Mouse (Mus musculus) testis, adult 2 months (tissue): Measurements from ENCODE around the gene Lsm11.

Source experiments
- CTCF ChIP-seq: fragments of 200-500 bp; IDR thresholded peaks from 2 replicates; pipeline ENCODE4 v1.5.1; 2012; ENCODE audit warnings: low read depth, mild to moderate bottlenecking, inconsistent platforms, low read length, moderate library complexity; ENCODE audit not compliant: control insufficient read depth, insufficient read depth, insufficient replicate concordance
- POLR2A ChIP-seq: fragments of 200-500 bp; IDR thresholded peaks from 2 replicates; pipeline ENCODE4 v1.6.1; 2012; ENCODE audit warnings: low read depth, mild to moderate bottlenecking, inconsistent platforms, low read length, moderate library complexity; ENCODE audit not compliant: control insufficient read depth

- TF ChIP-seq POLR2A (no peak), CTCF (no peak)
Measured at GRCm38 (mm10) chr11:45959598-45959997, 14.9 kb upstream of the Lsm11 start.
